Mouse (Mus musculus) c-Kit-negative CD71-positive TER-119-positive erythroid progenitor cells, embryonic 14.5 days (primary cell): ENCODE results near the gene Elmo2.

Experiments used
- DNase-seq: peaks from one replicate; pipeline ENCODE4 v3.0.0-alpha.2; 2013; ENCODE audit warnings: low read depth, low spot score

Gene Elmo2

GRCm38 (mm10) chr2:165323484-165323883 lies 2.8 kb downstream of the Elmo2 start:
- DNase-seq: no peak

DNA sequence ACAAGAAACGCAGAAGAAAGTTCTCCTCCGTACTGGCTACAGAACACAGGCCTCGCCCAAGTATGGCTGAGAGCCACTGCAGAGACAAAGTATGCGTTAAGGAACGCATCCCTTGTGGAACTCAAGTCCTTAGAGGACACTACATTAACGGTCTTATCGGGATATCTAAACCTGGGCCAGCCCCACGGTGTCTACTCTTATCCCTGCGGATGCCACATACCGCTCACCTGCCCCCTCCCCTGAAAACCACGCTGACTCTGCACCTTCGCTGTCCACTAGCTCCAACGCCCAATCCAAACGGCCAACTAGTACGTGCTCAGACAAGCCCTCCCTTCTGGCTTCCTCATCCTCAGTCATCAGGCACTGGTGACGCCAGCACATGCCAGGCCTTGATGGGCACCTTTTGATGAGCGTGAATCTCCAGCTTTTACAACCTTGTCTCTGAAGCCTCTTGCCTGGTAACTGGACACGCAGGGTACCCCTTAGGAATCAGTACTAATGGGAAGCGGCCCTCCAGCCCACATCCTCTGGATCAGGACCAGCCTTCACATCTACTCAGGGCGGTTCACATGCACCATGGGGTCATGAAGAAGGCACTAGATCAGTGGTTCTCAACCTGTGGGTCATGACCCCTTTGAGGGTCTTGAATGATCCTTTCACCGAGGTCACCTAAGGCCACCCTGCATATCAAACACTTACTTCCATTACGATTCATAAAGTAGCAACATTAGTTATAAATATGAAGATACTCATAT lies 4.1 kb downstream of the Elmo2 start:
- no peak for DNase-seq

DNA sequence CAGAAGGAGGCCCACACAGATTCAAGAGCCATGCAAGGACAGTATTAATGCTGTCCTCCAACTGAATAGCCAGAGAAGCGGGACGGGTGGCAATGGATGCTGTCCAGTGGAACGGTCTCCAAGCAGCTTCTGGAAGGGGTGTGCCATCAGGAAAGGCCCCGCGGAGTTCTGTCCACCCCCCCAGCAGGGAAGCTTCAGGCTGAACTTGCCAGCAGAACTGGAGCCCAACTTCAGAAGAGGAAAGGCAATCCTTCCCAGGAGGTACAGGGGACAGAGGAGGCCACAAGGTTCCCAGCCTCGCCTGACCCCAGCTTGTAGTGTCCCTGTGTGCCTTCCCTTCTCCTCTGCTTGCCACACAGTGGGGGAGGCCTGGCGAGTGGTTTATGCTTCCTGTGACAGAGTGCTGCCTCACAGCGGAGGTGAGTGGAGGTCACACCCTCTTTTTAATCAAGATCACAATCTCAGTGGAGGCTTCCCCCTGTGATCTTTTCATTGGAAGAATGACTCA lies 4.8 kb downstream of the Elmo2 start:
- no peak for DNase-seq

DNA sequence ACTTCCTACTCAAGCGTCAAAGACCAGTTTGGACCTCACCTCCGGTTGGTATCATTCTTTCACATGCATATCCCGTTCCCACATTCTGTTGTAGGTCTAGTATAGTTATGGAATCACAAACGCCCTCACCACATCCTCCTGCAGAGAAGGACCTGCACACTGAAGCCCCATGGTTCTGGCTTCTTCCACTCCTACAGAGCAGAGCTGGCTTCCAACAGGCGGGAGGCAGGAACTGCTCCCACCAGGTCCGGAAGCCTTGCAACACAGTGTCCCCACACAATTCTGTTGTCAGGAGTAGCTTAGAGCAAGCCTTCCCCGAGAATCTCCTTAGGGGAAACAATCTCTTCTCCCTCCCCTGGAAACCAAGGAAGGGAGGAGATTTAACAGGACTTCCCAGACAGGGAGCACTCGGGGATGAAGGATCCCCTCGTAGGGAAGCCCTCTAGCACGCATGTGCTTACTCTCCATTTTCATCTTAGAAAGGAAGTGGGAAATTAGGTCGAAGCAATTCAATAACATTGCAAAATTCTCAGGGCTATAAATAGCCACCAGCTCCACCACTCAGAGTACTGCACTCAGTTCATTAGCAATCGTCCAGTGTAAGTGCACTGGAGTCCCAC lies 5.6 kb downstream of the Elmo2 start:
- no peak for DNase-seq

DNA sequence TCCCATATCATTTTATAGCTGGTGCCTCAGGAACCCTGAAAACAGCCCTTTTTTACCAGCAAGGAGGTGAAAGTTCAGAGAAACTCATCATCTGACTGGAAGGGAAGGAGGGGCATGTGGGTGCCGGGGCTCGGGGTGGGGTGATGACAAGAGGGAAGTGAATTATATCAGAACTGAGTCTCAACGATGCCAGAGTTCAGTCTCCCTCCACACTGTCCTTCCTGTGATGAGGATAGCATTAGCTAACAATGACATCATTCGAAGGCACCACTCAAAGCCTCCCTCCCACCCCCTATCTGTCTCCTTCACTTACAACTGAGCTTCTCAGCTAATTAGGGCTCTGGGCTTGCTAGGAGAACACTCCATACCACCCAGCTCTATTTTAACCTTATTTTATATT lies 6.8 kb downstream of the Elmo2 start:
- no peak for DNase-seq

- DNase-seq: no peak
Observed at GRCm38 (mm10) chr2:165318941-165319340, 7.3 kb downstream of the Elmo2 start.

GRCm38 (mm10) chr2:165317621-165318263 lies 8.5 kb downstream of the Elmo2 start:
- no peak for DNase-seq

DNA sequence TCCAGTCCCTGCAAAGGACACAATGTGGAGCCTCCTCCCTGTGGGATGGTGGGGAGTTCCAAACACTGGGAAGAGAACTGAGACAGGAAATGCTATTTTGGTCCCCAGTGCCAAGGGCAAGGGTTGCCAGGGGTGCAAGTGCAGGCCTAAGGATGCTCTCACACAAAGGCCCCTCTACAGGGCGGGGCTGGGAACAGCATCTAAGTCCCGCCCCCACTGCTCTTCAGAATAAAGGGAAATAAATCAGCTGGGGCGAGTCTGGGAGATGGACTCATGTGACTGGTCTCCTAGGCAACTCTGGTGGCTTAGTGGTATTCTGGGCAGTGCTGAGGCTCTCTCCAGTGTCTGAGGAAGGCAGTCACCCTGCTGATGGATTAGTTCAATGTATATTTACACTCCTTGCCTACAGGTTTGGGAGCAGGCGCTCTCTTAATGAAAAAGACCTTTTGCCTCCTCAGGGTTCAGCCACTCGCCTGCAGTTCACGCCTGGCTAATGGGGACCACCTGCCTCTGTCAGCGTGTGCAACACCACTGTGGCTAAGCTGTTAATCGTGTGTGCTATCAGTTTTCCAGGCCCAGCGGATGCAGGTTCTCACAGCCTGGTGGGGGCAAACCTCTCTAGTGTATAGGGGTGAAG lies 9.3 kb downstream of the Elmo2 start:
- no peak for DNase-seq

GRCm38 (mm10) chr2:165316204-165316603 lies 10.1 kb downstream of the Elmo2 start:
- no peak for DNase-seq

GRCm38 (mm10) chr2:165314197-165314596 lies 12.1 kb downstream of the Elmo2 start:
- no peak for DNase-seq

GRCm38 (mm10) chr2:165312381-165312780 lies 13.9 kb downstream of the Elmo2 start:
- no peak for DNase-seq

GRCm38 (mm10) chr2:165311577-165311976 lies 14.7 kb downstream of the Elmo2 start:
- no peak for DNase-seq

- no peak for DNase-seq
Observed at GRCm38 (mm10) chr2:165310818-165311425, 15.4 kb downstream of the Elmo2 start.

GRCm38 (mm10) chr2:165307801-165308200 lies 18.5 kb downstream of the Elmo2 start:
- no peak for DNase-seq

DNA sequence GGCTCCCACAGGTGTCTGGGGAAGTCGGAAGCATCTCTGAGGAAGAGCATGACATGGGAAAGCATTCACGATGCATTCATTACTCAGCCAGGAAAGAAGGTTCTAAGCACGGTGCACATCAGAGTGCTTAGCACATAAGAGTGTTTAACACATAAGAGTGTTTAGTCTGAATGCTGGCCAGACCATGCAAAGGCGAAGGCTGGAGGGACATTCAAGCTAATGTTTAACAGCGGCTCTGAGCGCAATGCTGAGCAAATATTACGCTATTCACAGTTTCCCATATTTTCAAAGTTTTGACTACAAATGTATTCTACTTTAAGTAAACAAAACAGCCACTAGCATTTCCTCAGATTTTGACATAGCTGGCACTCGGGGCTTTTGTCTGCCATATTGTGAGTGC lies 20.8 kb downstream of the Elmo2 start:
- no peak for DNase-seq

DNA sequence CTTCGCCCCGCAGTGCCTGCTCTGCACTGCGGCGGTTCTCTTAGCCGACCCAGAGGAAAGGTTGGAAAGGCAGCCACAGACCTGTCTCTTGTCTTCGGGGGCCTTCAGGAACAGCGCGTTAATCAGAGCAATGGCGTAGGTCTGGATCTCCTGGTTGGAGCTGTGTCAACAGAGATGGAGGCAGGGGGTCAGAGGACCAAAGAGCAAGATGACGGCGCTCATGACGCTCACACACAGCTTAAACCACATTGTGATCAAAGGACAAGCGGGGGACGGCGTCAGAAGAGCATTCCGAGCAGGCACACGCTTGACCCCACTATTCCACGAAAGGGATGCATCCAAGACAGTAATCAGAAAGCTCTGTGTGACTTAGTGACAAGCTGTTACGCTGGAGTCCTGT lies 21.5 kb downstream of the Elmo2 start:
- no peak for DNase-seq

DNA sequence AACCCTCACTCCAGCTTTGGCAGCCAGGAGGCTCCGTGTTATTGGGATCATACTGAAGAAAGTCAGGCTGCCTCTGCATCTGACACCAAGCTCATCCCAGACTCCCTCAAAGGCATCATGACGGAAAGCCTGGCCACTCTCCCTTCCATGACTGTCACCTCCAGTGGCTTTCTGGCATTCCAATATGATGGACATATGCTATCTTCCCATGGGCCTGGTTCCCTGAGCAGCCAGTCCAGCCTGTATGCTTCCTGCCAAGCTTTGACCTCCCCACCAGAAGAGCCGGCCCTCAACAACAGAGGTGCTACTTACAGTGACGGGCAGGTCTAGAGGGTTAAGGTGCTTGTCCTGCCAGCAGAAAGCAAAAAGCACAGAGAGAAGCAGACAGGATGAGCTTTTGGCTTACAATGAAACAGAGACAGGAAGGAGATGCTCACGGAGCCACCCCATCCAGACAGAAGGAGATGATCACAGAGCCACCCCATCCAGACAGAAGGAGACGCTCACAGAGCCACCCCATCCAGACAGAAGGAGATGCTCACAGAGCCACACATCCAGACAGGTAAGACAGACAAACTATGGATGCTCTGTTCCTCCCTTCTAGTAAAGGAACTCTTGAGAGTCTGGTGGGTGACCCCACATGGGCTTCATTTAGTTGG lies 22.8 kb downstream of the Elmo2 start:
- DNase-seq: no peak

DNA sequence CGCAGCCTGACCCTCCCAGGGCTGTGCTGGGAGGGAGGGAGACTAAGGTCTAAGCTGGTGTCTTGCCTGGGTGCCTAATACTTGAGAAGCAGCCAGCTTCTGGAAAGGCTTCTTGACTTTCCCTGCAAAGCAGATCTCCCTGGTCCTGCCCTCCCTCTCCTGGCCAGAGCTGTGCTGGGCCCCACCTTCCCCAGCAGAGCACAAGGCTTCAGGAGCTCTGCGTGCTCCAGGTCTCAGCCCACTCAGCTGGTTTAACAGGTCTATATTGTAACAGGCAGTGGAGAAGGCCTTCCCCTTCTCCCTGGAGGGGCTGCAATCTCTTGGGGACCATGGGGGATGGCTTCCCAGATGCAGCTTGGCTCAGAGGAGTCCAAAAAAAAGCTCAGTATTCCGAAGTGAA lies 24.9 kb downstream of the Elmo2 start:
- DNase-seq: no peak

DNA sequence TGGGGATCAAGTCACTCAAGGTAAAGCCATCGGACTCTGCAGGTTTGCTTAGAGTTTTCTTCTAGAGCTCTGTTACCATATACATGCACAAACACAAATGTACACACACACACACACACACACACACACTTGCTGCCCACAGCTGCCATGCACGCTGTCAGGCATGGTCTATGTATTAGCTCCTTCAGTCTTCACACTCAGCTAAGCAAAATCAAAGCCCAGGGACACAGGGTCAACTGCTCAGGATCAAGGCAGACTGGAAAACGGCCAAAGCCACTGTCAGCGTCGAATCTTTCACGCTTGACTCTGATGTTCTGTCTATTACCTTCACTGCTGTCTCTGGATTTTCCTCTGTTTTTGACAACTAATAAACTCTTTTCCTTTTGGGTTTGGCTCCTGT lies 25.4 kb downstream of the Elmo2 start:
- DNase-seq: no peak

DNA sequence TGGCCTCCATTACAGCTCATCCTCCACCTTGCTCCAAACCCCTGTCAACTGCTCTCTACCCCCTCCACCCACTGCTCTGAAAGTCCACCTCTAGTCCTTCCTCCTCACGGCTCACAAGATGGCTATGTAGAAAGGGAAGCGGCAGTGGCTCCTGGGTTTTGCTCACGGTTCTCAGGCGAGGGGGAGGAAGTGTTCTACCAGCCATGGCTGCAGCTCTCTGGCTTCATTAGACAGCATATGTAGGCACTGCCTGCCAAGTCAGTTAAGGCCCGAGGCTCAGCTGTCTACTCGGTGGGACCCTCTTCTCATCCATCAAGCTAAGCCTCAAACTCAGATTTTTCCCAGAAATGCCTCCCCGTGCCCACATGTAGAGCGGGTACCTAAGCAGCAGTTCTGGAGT lies 25.9 kb downstream of the Elmo2 start:
- DNase-seq: no peak

GRCm38 (mm10) chr2:165297429-165297828 lies 28.9 kb downstream of the Elmo2 start:
- no peak for DNase-seq
